Mouse (Mus musculus) lung, adult 18-20 months (tissue): ENCODE results near the gene Galns.
"Not testable (repeated sequence)": the region's sequence is repeated elsewhere in the genome, so short reads cannot be mapped to it uniquely, and the experiment has no call there.

Source experiments
- DNase-seq, 2 experiments: peaks; one replicate each; pipeline ENCODE4 v3.0.0; 2022; ENCODE audit warnings: mixed read lengths in 2 of 2

The Galns gene

DNA sequence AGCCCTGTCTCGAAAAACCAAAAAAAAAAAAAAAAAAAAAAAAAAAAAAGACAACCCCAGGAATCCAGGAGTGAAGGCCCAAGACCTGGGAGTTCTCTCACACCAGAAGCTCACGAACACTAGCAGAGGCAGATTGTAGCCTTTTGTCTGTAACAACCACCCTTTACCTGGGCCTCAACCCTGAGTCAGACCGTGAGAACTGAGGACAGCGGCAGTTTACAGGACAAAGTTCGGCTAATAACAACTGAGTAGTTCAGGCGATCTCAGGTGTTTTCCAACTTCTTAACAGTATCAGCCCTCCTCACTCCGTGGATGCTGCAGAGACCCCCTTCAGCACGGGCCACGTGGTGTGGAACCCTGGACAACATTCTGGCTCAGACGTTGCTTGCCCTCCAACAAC is 24.5 kb downstream of the Galns start:
- no peak for DNase-seq

DNA sequence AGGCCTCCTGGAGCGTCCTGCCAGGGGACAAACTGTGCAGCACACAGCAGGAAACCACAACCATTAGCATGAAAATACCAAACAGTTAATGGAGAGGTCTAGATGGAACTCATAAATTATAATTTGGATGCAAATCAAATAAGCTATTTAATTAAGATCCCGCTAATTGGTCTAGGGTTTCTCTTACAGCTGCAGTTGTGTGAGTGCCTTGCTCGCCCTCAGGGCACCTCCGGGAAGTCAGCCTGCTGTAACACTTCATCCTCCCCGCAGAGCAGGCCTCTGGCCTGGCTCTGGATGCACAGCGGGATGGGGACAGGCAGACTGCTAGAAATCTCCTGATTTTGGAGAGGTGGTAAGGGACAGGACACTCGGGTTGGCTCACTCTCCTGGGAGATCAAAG is 25.1 kb downstream of the Galns start:
- no peak for DNase-seq

DNA sequence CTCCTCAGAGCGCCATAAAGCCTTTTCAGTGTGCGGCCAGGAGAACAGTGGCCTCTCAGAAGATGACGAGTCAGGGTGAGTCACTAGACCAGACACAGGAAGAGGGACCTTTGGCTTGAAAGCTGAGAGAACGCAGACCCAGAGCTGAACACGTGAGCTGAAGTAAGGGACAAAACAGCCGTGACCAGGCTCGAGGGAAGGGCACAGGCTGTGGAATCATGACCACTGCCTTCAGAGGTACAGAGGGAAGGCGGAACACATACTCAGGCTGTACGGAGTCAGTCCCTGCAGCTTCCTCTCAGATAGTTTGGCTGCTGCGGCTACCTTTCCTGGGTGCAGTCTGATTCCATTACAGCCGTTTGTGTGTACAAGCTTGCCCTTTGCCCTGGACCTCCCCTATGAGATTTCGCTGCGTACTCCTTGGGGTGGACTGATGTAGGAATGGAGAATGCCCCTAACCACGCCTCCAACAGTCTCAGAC is 25.8 kb downstream of the Galns start:
- peak in 1 of 2 experiments; percentile 14 for DNase-seq

DNA sequence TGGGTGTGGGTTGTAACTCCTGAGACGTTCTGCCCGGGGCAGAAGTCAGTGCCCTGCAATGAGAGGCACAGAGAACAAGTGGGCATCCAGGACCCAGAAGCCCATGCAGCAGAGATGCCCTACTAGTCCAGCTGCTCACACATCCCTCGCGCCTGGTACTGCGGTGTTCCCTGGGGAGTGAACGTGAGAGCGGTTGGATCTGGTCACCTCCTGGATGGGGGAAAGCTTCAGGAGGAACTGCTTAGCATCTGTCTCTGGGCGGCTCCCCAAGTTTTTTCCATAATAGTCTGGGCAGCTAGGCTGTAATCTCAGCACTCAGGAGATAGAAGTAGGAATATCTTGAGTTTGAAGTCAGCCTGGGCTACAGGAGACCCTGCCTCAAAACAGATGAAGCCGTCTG is 26.3 kb downstream of the Galns start:
- no peak for DNase-seq

DNA sequence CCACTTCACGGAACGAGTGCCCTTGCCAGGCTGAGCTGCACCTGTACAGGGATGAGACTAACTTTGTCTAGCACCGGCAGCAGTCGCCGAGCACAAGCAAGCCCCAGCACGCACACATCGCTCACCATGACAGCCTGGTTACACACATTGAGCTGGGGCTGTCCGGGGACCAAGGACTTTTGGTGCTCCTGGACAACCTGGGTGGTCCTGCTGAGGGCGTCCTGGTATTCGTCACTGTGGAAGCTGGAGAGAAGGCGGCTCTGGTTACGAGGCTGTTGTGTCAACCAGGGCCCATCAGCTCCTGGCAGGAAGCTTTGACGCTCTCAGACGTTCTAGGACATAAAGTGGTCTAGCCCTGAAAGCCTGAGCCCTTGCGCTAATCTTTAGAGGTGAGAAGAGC is 30.3 kb downstream of the Galns start:
- no peak for DNase-seq

DNA sequence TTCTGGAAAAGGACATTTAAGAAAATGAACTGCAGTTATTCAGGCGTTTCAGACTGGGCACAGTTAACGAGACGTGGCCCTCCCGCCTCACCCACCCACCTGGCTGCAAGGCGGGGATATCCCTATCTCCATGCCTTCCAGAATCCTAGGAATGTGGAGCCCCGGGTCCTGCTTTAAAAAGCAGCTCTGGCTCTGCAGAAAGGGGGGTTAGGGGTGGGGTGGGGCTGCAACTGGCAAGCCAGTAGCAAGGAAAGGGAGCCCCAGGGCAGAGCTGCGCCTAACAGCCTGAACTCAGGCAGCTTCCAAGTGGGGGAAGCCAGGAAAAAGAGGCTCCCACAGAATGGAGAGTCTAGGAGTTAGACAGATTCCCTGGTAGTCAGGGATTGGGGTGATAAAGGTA is 32.1 kb downstream of the Galns start:
- no peak for DNase-seq

DNA sequence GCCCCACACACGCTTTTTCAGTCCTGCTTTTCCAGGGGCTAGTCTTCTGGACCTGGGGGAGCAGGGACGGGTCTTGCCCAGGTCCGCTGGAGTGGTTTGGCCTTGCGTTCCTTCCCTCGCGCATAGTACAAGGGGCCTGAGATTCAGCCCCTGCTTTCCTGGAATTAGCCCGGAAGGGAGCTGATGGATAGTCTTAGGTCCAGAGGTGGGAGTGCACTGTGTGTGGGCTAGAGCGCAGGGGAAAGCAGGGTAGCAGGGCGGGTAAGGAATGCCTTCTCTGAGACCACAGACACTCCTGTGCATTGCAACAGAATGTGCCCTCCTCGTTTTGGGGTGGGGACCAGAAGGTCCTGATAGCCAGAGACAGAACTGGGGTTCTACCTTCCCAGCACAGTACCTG is 34.1 kb downstream of the Galns start:
- DNase-seq, result no peak

DNA sequence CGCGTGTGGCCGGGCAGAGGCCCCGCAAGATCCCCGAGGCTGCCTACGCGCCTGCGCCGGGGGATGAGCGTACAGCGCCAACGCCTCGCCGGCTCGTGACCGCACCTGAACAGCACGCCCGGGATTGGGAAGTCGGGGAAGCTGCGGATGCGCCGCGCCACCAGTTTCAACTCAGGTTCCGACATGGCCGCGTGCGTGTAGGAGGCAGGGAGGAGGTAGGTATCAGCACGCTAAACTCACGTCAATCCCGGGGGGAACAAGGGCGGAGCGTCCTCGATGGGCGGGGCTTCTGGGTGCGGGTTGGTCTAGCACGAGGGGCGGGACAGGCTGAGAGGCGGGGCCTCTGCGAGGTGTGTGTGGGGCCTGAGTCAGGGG is 34.6 kb downstream of the Galns start, which contains the start of gene Aprt:
Gene Aprt, minus strand, starts transcription at position 262 of the 375 bp plus-strand sequence.
- DNase-seq, result peak; percentile 96 to 98

DNA sequence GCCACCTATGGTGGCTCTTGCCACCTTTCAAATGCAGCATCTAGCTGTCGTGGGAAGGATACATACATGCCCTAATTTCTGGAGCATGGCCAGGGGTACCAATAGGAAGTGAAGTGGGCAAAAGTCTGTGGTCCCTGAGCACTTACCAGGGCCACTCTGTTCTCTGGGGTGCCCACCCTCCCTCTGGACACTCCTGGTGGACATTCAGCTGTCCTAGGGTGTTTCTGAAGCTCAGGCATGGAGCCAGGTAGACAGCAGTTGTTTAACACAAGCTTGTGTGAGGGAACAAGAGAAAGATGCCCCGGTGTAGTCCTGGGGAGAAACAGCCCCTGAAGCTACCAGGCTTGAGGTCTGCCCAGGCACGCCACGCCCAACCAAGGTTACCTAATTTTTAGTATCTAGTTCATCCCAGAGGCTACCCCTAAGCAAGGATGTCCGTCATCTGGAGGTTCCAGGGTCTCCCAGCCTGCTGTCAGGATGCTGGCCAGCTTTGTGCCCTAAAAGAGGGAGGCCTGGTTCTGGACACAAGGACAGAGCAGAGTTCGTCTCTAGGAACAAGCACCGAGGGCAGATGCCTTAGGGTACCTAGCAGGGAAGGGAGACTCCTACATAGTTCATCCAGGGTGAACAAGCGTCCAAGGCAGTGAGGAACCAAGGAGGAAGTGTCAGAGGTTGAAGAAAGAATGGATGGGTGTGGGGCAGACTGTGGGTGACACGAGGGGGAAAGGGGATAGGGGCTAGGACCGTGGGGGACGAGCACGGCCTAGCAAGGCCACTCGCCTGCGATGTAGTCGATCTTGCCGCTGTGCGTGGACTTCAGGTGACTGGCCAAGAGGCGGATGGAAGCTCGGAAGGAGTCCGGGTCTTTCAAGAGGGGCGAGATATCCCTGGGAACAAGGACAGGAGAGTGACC is 35.3 kb downstream of the Galns start:
- DNase-seq, result no peak

DNA sequence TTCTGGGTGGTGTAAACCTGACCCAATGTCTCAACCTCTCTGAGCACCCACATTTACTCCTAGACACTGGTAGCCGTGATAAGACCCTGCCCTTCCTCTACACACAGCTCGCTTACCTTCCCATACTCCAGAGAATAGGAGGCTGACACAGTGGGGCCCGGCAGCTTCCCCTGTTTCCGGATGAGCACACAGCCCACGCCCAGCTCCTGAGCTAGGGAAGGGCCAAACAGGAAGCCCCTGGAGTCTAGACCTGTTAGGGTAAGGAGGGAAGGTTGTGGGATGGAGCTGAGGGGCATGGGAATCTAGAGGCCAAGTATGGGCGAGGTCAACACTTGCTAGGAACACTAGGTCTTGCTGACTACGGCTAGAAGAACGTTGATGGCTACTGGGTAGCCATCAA is 36.0 kb downstream of the Galns start:
- DNase-seq, result no peak

DNA sequence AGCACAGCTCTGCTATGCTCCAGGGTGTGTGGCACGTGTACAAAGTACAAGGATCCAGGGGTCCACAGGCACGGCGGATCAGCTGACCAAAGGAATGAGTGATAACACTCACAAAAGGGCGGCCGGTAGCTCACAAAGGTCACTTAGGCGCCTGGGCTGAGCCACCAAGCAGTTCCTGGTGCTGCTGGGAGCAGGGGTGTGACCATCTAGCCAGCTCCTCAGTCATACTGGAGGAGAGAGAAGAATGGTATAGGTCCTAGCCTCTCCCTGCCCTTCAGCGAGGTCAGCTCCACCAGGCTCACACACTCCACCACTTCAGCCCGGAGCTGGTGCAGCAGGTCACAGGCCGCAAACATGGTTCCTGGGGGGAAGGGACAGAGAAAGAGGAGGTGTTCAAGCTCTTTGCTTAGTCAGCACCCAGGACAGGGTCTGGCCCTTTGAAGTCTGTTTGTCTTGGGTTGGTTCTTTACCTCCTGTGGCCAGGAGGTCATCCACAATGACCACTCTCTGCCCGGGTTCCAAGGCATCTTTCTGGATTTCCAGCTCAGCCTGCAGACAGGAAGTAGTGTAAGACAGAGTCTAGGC is 36.5 kb downstream of the Galns start:
- no peak for DNase-seq

DNA sequence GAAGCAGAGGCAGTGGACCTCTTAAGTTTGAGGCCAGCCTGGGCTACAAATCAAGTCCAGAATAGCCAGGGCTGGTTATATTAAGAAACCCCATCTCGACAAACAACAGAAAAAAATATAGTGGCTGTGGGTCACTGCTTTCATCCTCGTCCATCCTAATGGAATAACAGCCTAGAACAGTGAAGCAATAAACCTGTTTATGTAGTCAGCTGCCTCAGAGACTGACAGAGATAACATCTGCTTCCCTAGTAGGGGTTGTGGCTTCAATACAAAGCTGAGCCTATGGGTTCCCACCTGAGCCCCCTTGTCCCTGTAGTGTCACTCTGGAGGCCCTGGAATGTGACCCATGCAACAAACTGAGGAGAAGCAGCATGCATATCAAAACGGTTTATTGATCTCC is 37.0 kb downstream of the Galns start:
- no peak for DNase-seq

DNA sequence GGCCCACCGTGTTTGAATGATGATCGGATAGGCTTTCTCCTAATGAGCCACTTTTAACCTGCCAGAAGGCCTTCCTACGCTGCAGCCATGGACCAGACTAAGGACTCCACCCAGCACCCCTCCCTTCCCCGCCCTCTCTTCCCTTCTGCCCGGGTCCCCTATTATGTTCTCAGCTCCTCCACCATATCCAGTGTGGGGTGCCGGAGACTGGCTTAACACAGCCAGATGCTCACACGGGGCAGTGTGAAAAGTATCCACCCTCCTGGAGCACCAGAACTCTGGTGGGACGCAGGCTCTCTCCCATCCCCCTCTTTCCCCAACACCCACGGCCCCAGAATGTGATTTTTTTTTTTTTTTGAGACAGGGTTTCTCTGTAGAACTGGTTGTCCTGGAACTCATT is 37.7 kb downstream of the Galns start:
- no peak for DNase-seq

DNA sequence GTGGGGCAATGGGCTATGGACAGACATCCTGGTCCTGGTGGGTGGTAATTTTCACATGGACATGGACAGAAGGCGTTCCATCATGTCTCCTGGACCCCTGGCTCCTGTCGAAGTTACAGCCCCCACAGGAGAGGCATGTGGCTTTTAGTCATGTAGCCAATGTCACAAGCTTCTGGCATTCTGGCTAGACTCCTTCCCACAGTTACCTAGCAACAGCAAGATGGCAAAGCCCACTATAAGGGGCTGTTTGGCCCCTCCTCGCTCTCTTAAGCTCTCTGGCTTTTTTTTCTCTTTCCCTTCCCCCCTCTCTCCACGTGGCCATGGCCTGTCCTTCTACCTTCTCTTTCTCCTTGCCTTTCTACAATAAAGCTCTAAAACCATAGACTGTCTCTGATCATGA is 38.1 kb downstream of the Galns start:
- DNase-seq, result not testable (repeated sequence)

DNA sequence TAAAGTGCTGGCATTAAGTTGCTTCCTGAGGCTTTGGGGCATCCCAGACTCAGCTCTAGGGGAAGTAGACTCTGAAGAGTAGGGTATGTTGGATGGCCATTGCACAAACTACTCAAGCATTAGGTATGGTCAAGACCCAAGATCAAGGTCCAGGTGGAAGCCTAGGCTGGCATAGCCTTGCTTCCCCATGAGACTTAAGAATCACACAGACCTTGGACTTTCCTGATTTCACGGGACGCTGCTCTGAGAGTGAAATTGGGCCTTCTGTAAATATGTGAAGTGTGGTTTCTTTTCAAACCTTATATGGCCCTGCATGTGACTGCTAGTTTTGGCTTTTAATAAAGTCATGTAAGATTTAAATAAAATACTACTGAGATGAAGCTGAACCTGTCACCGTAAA is 38.5 kb downstream of the Galns start:
- DNase-seq, result no peak

DNA sequence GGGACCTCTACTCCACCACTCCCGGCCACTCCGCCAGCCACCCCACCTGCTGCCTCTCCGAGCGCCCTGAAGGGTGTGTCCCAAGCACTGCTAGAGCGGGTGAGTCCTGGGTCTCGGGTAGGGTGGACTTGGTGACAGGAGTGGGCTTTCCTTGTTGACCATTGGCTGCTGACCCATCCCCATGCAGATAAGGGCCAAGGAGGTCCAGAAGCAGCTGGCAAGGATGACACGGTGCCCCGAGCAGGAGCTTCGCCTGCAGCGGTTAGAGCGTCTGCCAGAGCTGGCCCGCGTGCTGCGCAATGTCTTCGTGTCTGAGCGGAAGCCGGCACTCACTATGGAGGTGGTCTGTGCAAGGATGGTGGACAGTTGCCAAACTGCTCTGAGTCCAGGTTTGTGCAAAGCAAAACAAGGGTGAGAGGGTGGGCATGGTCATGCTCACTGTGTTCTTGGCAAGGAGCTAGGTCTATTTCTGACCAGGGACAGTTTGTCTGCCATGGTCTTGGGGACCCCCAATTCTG is 39.5 kb downstream of the Galns start:
- no peak for DNase-seq

DNA sequence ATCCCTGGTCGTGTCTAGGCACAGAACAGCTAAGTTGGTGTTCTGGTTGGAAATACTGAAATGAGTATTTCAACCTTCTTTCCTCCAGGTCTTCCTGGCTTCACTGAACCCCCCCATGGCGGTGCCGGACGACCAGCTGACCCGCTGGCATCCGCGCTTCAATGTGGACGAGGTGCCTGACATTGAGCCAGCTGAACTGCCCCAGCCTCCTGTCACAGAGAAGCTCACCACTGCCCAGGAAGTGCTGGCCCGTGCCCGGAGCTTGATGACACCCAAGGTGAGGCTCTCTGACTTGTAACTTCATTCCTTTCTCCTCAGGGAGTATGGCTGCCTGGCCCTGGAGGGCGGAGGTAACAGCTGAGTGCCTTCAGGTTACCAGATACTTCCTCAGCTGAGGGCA is 40.1 kb downstream of the Galns start:
- DNase-seq, result no peak

DNA sequence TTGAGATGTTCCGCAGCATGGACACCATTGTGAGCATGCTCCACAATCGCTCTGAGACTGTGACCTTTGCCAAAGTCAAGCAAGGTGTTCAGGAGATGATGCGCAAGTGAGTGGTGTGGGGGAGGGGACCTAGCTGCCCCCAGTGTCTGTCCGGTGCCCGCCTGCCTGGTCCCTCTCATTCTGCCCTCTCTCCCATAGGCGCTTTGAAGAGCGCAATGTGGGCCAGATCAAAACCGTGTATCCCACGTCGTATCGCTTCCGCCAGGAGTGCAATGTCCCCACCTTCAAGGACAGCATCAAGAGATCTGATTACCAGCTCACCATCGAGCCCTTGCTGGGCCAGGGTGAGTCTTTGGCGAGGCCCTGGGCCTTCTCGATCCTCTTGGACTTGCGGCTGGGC is 41.3 kb downstream of the Galns start:
- no peak for DNase-seq

DNA sequence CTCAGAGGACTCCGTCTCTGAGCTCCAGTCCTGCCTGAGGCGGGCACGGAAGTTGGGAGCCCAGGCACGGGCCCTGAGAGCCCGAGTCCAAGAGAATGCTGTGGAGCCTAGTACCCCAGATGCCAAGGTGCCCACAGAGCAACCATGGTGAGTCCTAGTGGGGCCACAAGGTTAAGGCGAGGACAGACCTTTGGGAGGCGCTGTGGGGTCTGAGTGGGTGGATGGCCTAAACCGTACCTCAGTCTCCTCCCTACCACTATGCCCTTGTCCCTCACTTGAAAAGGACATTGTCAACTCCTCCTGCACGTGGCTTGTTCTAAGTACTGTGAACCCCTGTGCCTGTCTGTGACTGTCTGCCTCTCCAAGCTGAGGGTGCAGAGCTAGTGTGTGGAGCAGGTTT is 41.9 kb downstream of the Galns start:
- no peak for DNase-seq

DNA sequence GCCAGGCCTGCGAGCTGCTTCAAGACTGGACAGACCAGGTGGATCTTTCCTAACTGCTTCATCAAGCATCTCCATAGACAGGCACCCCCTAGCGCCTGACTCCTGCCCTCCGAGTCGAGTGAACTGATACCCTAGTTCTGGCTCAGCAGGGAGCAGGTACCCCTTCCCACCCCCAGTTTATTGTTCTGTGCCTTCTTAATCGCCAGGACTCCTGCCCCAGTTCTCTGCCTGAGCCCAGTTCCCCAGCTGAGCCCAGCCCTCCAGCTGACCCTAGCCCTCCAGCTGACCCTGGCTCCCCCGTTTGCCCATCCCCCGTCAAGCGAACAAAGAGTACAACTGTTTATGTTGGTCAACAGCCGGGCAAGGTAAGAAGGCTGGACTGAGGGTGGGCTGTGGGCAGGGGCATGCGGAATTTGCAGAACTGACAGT is 42.4 kb downstream of the Galns start:
- peak in 1 of 2 experiments; percentile 13 for DNase-seq

DNA sequence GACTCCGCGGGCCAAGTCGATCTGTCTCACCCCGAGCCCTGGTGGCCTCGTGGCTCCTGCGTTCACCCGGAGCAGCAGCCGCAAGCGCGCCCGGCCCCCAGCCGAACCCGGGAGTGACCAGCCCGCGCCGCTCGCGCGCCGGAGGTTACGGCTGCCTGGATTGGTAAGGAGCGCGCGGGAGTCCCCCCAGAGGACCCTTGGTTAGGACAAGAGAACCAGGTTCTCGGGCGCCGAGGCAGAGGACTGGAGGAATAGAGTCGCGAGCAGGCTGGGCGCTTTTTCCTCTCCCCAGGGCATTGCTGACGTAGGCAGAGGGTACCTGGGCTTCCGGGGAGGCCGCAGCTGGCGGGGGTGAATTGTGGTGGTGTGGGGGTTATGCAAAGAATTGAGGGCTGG is 43.2 kb downstream of the Galns start:
- peak; percentile 41 to 58 for DNase-seq

DNA sequence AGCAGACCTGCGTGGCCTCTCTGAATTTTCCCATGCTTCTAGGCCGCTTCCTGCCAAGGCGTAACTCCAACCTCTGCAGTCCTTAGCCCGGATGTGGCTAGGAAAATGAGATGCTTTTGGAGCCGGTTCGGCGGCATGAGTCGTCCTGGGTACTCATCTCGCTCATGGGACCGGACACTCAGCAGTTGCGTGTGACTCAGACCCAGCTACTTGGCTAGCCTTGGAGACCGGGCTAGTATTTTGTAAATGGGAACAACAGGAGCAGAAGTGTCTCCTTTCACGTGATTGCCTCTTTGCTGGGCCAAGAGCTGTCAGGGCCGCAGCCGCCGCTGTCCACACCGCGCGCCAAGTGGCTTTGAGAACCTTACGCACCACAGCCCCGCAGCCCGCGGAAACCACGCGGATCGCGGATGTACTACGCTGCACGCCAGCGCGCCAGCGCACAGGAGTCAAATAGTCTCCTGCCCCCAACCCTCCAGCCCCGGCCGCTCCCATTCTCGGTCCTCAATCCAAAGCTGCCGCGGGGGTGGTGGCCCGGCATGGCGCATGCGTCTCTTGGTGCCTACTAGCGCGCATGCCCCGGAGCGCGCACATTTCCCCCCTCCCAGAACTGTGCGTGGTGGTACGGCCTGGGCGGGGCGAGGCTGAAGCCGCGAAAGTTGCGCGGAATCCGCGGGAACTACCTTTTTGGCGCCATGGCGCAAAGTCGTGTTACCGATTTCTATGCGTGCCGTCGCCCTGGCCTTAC is 43.7 kb downstream of the Galns start, which contains the start of gene Cdt1:
Gene Cdt1, plus strand, starts transcription at position 655 of the 748 bp plus-strand sequence.
- DNase-seq, result peak; percentile 95 to 96

DNA sequence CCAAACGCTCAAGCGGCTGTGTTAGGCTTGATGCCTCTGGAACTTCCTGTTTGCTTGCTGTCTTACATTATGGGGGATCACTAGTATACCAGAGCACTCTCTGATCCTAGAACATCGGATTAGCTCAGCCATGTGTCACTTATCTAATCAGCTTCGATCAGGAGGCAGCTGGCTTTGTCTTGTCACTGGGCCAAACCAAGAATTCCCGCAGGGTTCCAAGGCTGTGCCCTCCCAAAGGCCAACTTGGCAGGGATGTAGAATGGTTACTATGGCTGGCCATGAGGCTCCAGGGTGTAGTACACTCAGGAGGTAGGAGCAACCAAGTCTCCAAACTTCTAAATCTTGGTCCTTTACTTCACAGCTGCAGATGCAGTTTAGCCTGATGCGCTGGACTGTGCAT is 44.5 kb downstream of the Galns start:
- peak in 1 of 2 experiments; percentile 19 for DNase-seq
